Mouse (Mus musculus): ENCODE measurements around the gene Trappc13. TPM values are rescaled to one million over a fixed set of nuclear protein-coding genes. Genes with fewer than 3 reads are reported as not detected.

Trappc13 gene
- polyA plus RNA-seq, 1 experiment from 2014 or later, result 21.0 TPM

GRCm38 (mm10) chr13:104109288-104109815 is 68.9 kb downstream of the Trappc13 start, which contains the start of the genes Nln and Sgtb:
TSS of gene Nln (minus strand) at chr13:104109614.
TSS of gene Sgtb (plus strand) at chr13:104109741.
- peak; percentile 97 for ATAC-seq (ENCODE audit: low read depth)
- WGBS (ENCODE audit: insufficient replicate concordance), result 0% methylated on average over 35 of the region's 44 CpGs
- Histone ChIP-seq H3K4me2 (ENCODE audit: low read depth, low read length) (peak within 1 kb of the TSS; percentile 97), H3K4me1 (ENCODE audit: control insufficient read depth, low read depth, low read length) (peaks cover 10% of the 10 kb centered on the region), H3K9me3 (replicated peaks; ENCODE audit: control insufficient read depth, low read length) (no peaks in the 10 kb centered on the region), H3K27me3 (ENCODE audit: control insufficient read depth, insufficient read depth, low read depth, low read length) (peaks cover 7% of the 10 kb centered on the region), H3K4me3 (ENCODE audit: low read depth, low read length) (peak within 1 kb of the TSS; percentile 71), H3K27ac (ENCODE audit: low read length) (peak within 1 kb of the TSS; percentile 56), H3K36me3 (ENCODE audit: control insufficient read depth, insufficient read depth) (no peaks in the 10 kb centered on the region; the same call in 1 of the 2 replicates), H3K9ac (ENCODE audit: low read depth, low read length) (peak within 1 kb of the TSS; percentile 65)

DNA sequence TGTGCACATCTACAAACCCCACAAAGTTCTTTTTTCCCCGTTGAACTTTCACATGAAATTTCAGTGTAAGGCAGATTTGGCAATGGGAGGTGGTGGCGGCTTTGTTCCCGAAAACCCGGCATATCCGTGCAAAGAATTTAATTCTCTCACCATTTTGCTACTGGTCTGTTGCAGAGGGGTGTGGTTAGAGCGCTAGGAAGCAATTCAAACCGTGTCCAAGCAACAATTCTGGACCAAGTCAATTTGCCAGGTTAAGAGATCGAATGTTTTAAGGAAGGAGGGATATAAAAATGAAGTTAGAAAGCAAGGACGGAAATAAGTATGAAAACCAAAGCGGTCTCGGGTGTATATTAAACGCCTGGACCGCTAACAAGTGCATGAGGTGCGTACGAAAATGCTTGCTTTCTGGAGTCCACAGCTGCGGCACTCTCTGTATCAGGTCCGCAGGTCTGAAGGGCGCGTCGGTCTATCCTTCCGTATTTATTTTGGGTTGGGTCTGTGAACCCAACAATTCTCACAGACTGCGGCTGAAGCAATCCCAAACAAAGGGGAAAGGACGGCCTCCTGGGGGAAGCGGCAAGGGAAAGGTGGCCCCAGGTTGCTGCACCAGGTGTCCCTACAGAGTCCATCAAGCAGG is 69.5 kb downstream of the Trappc13 start:
- H3K27me3 ChIP-seq (ENCODE audit: control insufficient read depth, insufficient read depth, low read depth, low read length), result peaks cover 7% of the 10 kb centered on the region
- peak overlapping the region; percentile 65 for H3K9ac ChIP-seq (ENCODE audit: low read depth, low read length)
- peaks cover 10% of the 10 kb centered on the region for H3K4me1 ChIP-seq (ENCODE audit: control insufficient read depth, low read depth, low read length)
- H3K9me3 ChIP-seq (replicated peaks; ENCODE audit: control insufficient read depth, low read length), result no peaks in the 10 kb centered on the region
- H3K27ac ChIP-seq (ENCODE audit: low read length), result peak overlapping the region; percentile 56
- peak overlapping the region; percentile 71 for H3K4me3 ChIP-seq (ENCODE audit: low read depth, low read length)
- WGBS (ENCODE audit: insufficient replicate concordance), result under 1% methylated on average over 24 of the region's 24 CpGs
- ATAC-seq (ENCODE audit: low read depth), result peak; percentile 22
- H3K4me2 ChIP-seq (ENCODE audit: low read depth, low read length), result peak overlapping the region; percentile 97
- H3K36me3 ChIP-seq (ENCODE audit: control insufficient read depth, insufficient read depth), result no peaks in the 10 kb centered on the region; the same call in 1 of the 2 replicates

DNA sequence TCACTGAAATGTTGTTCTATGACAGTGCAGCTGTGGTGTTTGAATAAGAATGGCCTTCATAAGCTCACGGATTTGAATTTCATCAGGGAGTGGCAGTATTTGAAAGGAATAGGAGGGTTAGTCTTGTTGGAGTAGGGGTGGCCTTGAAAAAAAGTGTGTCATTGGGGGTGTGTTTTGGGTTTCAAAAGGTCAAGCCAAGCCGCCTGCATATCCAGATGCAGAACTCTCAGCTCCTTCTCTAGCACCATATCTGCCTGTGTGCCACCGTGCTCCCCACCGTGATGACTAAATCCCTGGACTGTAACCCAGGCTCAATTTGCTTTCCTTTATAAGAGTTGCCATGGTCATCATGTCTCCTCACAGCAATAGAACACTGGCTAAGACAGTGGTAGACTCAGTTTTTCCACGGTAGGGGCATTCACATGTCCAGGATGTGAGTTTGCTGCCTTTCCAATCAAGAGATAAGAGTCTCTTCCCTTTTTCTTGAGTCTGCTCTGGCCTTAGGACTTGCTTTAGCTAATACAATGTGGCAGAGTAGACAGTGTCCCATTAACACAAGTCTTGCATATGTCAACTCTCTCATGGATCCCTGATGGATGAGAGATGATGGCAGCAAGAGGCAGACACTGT is 76.5 kb downstream of the Trappc13 start:
- Histone ChIP-seq H3K4me1 (ENCODE audit: control insufficient read depth, low read depth, low read length) (no peaks in the 10 kb centered on the region), H3K9ac (ENCODE audit: low read depth, low read length) (no peak overlapping the region), H3K36me3 (ENCODE audit: control insufficient read depth, insufficient read depth) (no peaks in the 10 kb centered on the region; the same call in 1 of the 2 replicates), H3K4me3 (ENCODE audit: low read depth, low read length) (no peak overlapping the region), H3K27ac (ENCODE audit: low read length) (no peak overlapping the region), H3K27me3 (ENCODE audit: control insufficient read depth, insufficient read depth, low read depth, low read length) (no peaks in the 10 kb centered on the region), H3K9me3 (replicated peaks; ENCODE audit: control insufficient read depth, low read length) (no peaks in the 10 kb centered on the region), H3K4me2 (ENCODE audit: low read depth, low read length) (no peak overlapping the region)
- WGBS (ENCODE audit: insufficient replicate concordance), result 63% methylated on average over 5 of the region's 5 CpGs
- ATAC-seq (ENCODE audit: low read depth), result no peak

GRCm38 (mm10) chr13:104100416-104100815 is 77.9 kb downstream of the Trappc13 start:
- Histone ChIP-seq H3K27me3 (ENCODE audit: control insufficient read depth, insufficient read depth, low read depth, low read length) (no peaks in the 10 kb centered on the region), H3K4me2 (ENCODE audit: low read depth, low read length) (no peak overlapping the region), H3K4me1 (ENCODE audit: control insufficient read depth, low read depth, low read length) (no peaks in the 10 kb centered on the region), H3K36me3 (ENCODE audit: control insufficient read depth, insufficient read depth) (no peaks in the 10 kb centered on the region), H3K4me3 (ENCODE audit: low read depth, low read length) (no peak overlapping the region), H3K9me3 (replicated peaks; ENCODE audit: control insufficient read depth, low read length) (no peaks in the 10 kb centered on the region), H3K27ac (ENCODE audit: low read length) (no peak overlapping the region), H3K9ac (ENCODE audit: low read depth, low read length) (no peak overlapping the region)
- 79% methylated on average over 4 of the region's 4 CpGs for WGBS (ENCODE audit: insufficient replicate concordance)
- no peak for ATAC-seq (ENCODE audit: low read depth)

DNA sequence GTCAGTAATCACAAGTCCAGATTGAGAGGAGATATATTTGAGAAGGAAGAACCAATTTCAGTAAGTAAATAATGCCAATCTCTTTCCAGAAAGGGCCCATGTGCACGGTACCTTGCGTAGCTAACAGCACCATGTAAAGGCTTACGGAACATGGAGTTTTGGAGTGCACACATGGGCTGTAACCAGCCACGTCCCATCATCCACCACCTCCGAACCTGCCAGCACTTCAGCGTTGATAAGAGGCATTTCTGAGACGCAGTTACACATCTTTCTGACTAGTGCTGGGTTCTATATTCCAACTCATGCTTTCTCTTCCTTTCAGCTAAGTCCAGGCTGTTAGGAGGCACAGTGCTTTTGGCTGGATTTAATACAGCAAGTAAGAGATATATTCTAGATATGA is 81.1 kb downstream of the Trappc13 start:
- no peaks in the 10 kb centered on the region for H3K36me3 ChIP-seq (ENCODE audit: control insufficient read depth, insufficient read depth)
- 71% methylated on average over 7 of the region's 7 CpGs for WGBS (ENCODE audit: insufficient replicate concordance)
- H3K9me3 ChIP-seq (replicated peaks; ENCODE audit: control insufficient read depth, low read length), result no peaks in the 10 kb centered on the region
- H3K4me2 ChIP-seq (ENCODE audit: low read depth, low read length), result no peak overlapping the region
- H3K9ac ChIP-seq (ENCODE audit: low read depth, low read length), result no peak overlapping the region
- no peaks in the 10 kb centered on the region for H3K4me1 ChIP-seq (ENCODE audit: control insufficient read depth, low read depth, low read length)
- no peak overlapping the region for H3K27ac ChIP-seq (ENCODE audit: low read length)
- H3K27me3 ChIP-seq (ENCODE audit: control insufficient read depth, insufficient read depth, low read depth, low read length), result no peaks in the 10 kb centered on the region
- H3K4me3 ChIP-seq (ENCODE audit: low read depth, low read length), result no peak overlapping the region
- ATAC-seq (ENCODE audit: low read depth), result no peak

DNA sequence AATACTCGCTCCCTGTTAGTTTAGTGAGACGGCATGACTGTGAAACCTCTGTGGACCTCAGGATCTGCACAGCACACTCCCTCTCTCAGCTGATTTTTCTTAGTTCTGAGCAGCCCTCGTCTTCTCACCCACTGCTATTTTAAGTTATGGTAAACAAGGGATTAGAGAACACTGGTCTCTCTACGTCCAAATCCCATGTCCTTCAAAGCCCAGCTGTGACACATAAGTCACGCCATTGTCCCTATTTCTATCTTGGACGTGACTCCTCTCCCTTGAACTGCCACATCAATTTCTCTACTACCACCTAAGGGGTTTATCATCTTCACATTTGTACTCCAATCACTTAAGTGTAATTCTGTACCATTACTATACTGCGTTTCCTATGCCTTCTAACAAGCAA is 82.3 kb downstream of the Trappc13 start:
- Histone ChIP-seq H3K4me1 (ENCODE audit: control insufficient read depth, low read depth, low read length) (no peaks in the 10 kb centered on the region), H3K27me3 (ENCODE audit: control insufficient read depth, insufficient read depth, low read depth, low read length) (no peaks in the 10 kb centered on the region), H3K4me2 (ENCODE audit: low read depth, low read length) (no peak overlapping the region), H3K9ac (ENCODE audit: low read depth, low read length) (no peak overlapping the region), H3K36me3 (ENCODE audit: control insufficient read depth, insufficient read depth) (no peaks in the 10 kb centered on the region), H3K27ac (ENCODE audit: low read length) (no peak overlapping the region), H3K9me3 (replicated peaks; ENCODE audit: control insufficient read depth, low read length) (no peaks in the 10 kb centered on the region), H3K4me3 (ENCODE audit: low read depth, low read length) (no peak overlapping the region)
- ATAC-seq (ENCODE audit: low read depth), result no peak
- 52% methylated on average over 7 of the region's 7 CpGs for WGBS (ENCODE audit: insufficient replicate concordance)

DNA sequence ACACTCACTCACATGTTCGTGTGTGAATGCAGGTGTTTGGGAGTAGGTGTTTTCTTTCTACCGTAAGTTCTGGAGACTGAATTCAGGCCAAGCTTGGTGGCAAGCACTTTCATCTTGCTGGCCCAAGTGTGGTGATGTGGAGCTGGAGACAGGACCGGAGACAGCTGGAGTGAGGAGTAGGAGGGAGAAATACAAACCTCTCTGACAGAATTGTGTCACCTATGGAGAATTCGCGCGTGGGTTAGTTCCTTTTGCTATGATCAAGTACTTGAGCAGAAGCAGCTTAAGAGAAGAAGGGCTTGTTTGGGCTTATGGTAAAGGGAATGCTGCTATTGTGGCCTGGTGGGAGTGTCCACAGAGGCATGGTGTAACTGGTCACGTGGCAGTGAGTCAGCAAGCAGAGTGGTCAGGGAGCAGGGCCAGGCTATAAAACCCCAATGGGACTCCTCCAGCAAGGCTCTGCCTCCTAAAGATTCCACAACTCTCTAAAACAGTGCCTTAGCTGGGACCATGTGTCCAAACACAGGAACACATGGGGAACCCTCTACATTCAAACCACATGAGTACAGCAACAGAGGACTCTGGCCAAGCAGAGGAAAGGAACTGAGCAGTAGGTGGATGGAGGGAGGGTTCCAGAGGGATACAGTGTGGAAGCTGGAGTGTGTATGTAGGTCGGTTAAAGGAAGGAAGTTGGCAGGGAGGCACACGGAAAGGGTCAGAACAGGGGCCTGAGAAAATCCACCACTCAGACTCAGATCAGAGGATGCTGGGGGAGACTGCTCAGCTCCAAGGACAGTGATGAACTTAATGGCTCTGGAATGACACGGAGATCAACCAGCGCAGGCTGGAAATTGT is 83.5 kb downstream of the Trappc13 start:
- H3K9me3 ChIP-seq (replicated peaks; ENCODE audit: control insufficient read depth, low read length), result no peaks in the 10 kb centered on the region
- H3K4me2 ChIP-seq (ENCODE audit: low read depth, low read length), result no peak overlapping the region
- no peaks in the 10 kb centered on the region for H3K36me3 ChIP-seq (ENCODE audit: control insufficient read depth, insufficient read depth)
- WGBS (ENCODE audit: insufficient replicate concordance), result 62% methylated on average over 11 of the region's 11 CpGs
- ATAC-seq (ENCODE audit: low read depth), result peak; percentile 50; the same call in 1 of the 2 replicates
- no peak overlapping the region for H3K9ac ChIP-seq (ENCODE audit: low read depth, low read length)
- no peak overlapping the region for H3K27ac ChIP-seq (ENCODE audit: low read length)
- no peaks in the 10 kb centered on the region for H3K4me1 ChIP-seq (ENCODE audit: control insufficient read depth, low read depth, low read length)
- no peaks in the 10 kb centered on the region for H3K27me3 ChIP-seq (ENCODE audit: control insufficient read depth, insufficient read depth, low read depth, low read length)
- H3K4me3 ChIP-seq (ENCODE audit: low read depth, low read length), result no peak overlapping the region
